Mouse (Mus musculus): Measurements from ENCODE around the gene Nkx1-1.

Gene Nkx1-1

GRCm38 (mm10) chr5:33433201-33434138 is at the start of gene Nkx1-1:
Gene Nkx1-1, minus strand, starts transcription at chr5:33433976.
- no peak for DNase-seq (ENCODE audit: low read depth in 2 of 2, low spot score in 2 of 2)

- DNase-seq (ENCODE audit: low read depth in 2 of 2, low spot score in 2 of 2) = no peak
Observed at GRCm38 (mm10) chr5:33481318-33481685, 47.5 kb upstream of the Nkx1-1 start.

- no peak for DNase-seq (ENCODE audit: low read depth in 2 of 2, low spot score in 2 of 2)
Observed at GRCm38 (mm10) chr5:33480582-33481317, 47.0 kb upstream of the Nkx1-1 start.

GRCm38 (mm10) chr5:33465464-33465863 is 31.7 kb upstream of the Nkx1-1 start:
- no peak for DNase-seq (ENCODE audit: low read depth in 2 of 2, low spot score in 2 of 2)

- DNase-seq (ENCODE audit: low read depth in 2 of 2, low spot score in 2 of 2) = no peak
Observed at GRCm38 (mm10) chr5:33464390-33464789, 30.6 kb upstream of the Nkx1-1 start.

GRCm38 (mm10) chr5:33459111-33459510 is 25.3 kb upstream of the Nkx1-1 start:
- no peak for DNase-seq (ENCODE audit: low read depth in 2 of 2, low spot score in 2 of 2)

- no peak for DNase-seq (ENCODE audit: low read depth in 2 of 2, low spot score in 2 of 2)
Observed at GRCm38 (mm10) chr5:33458132-33458622, 24.4 kb upstream of the Nkx1-1 start.

GRCm38 (mm10) chr5:33455737-33456136 is 22.0 kb upstream of the Nkx1-1 start:
- DNase-seq (ENCODE audit: low read depth in 2 of 2, low spot score in 2 of 2) = no peak

- no peak for DNase-seq (ENCODE audit: low read depth in 2 of 2, low spot score in 2 of 2)
Observed at GRCm38 (mm10) chr5:33443794-33444193, 10.0 kb upstream of the Nkx1-1 start.

- DNase-seq (ENCODE audit: low read depth in 2 of 2, low spot score in 2 of 2) = peak; percentile 44 to 61
Observed at GRCm38 (mm10) chr5:33442927-33443710, 9.3 kb upstream of the Nkx1-1 start.

GRCm38 (mm10) chr5:33438214-33438613 is 4.4 kb upstream of the Nkx1-1 start:
- DNase-seq (ENCODE audit: low read depth in 2 of 2, low spot score in 2 of 2) = peak; percentile 16 to 42

GRCm38 (mm10) chr5:33435941-33436340 is 2.2 kb upstream of the Nkx1-1 start:
- peak in 1 of 2 experiments; percentile 34 for DNase-seq (ENCODE audit: low read depth in 2 of 2, low spot score in 2 of 2)

GRCm38 (mm10) chr5:33435151-33435550 is 1.4 kb upstream of the Nkx1-1 start:
- no peak for DNase-seq (ENCODE audit: low read depth in 2 of 2, low spot score in 2 of 2)

- no peak for DNase-seq (ENCODE audit: low read depth in 2 of 2, low spot score in 2 of 2)
Observed at GRCm38 (mm10) chr5:33434141-33434780, 485 bp upstream of the Nkx1-1 start.

GRCm38 (mm10) chr5:33432057-33432935 is 1.5 kb downstream of the Nkx1-1 start:
- no peak for DNase-seq (ENCODE audit: low read depth in 2 of 2, low spot score in 2 of 2)

GRCm38 (mm10) chr5:33431173-33432005 is 2.4 kb downstream of the Nkx1-1 start:
- no peak for DNase-seq (ENCODE audit: low read depth in 2 of 2, low spot score in 2 of 2)

- DNase-seq (ENCODE audit: low read depth in 2 of 2, low spot score in 2 of 2) = no peak
Observed at GRCm38 (mm10) chr5:33430511-33431172, 3.1 kb downstream of the Nkx1-1 start.

- no peak for DNase-seq (ENCODE audit: low read depth in 2 of 2, low spot score in 2 of 2)
Observed at GRCm38 (mm10) chr5:33430106-33430505, 3.7 kb downstream of the Nkx1-1 start.
